In the genomic region with DNA sequence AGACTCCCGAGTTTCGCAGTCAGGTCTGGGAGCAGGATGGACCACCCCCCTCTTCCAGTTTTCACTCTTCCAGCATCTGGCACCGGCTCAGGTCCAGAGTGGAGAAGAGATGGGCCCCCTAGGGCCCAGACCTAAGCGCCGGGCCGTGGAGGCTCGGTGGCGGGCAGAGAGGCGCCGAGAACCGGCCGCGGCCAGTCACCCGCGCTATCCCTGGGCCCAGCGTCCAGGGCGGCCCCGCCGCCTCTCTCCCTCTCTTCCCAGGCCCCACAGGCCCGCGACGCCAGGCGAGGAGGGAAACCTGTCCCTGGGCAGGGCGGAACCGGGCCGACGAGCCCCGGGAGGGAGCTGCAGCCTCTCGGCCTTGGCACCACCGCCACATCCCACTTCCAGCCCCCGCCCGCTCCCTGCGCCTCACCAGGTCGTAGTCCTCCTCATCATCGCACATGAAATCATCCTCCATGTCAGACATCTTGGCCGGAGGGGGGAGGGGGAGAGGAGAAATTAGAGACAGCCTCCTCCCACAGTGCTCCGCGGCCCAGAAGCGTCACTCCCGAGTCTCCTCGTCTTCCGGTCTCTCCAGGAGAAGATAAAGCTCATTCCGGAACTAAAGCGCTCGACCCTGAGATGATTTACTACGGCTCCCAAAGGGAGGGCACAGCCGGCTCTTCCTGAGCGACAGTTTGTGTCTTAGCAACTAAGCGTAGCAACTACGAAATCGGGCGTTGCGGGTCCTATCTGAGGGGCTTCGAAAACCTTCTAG, we compare ENCODE assay signal across 8 mouse cellular contexts. TPM values are rescaled to one million over a fixed set of nuclear protein-coding genes. Genes with fewer than 3 reads are reported as not detected.
DNase-seq lines count a peak whose midpoint lies in the region; ATAC-seq lines count a peak whose summit lies in the region.

A gene (plus strand): TSS at position 589 of the 760 bp plus-strand sequence.
A gene (minus strand): TSS at position 619 of the 760 bp plus-strand sequence.

- under 1% methylated on average over 52 of the region's 54 CpGs for WGBS in intestine, embryonic 14.5 days

- no peaks in the 10 kb centered on the region for H3K36me3 ChIP-seq in intestine, embryonic 14.5 days (ENCODE audit: control insufficient read depth, insufficient read depth, low read length)

- H3K4me1 ChIP-seq in intestine, embryonic 14.5 days (replicated peaks; ENCODE audit: control insufficient read depth, insufficient read depth, low read length): 0 out of 2 replicates have a peak, but pooled peaks cover 5% of the 10 kb centered on the region

- intact Hi-C loops in left cerebral cortex, postnatal 14 days (cut with DNase I): loop anchor here (2.0 kb wide), 1 partner anchor 76 kb away; a partner anchor contains a TSS

- no peaks in the 10 kb centered on the region for H3K9me3 ChIP-seq in intestine, embryonic 14.5 days (ENCODE audit: control insufficient read depth, low read length)

- DNase-seq in adrenal gland, adult 18-20 months (ENCODE audit: low spot score in 2 of 2): peak; percentile 87 to 88
- DNase-seq in embryo, embryonic 11 days: peak; percentile 96
- peak; percentile 92 for DNase-seq in gastrocnemius, postnatal 25 days
- peak; percentile 95 for DNase-seq in intestine, embryonic 14.5 days (ENCODE audit: low spot score)
- peak; percentile 96 to 98 for DNase-seq in left cerebral cortex, postnatal 14 days (ENCODE audit: low spot score in 2 of 2)
- DNase-seq in mesoderm, embryonic 11.5 days (ENCODE audit: low read depth, low spot score): peak; percentile 97
- DNase-seq in right cerebral cortex, postnatal 36 days (ENCODE audit: low spot score in 2 of 2): peak; percentile 95 to 96
- peak; percentile 95 for DNase-seq in yolk sac, embryonic 10.5 days (ENCODE audit: low spot score)

- peak within 1 kb of the TSS; percentile 71 for H3K4me2 ChIP-seq in intestine, embryonic 14.5 days (ENCODE audit: low read length)

- H3K27me3 ChIP-seq in intestine, embryonic 14.5 days (replicated peaks; ENCODE audit: control insufficient read depth, insufficient read depth, low read length): no peaks in the 10 kb centered on the region

- H3K9ac ChIP-seq in intestine, embryonic 14.5 days (ENCODE audit: low read length): peak within 1 kb of the TSS; percentile 98

- H3K4me3 ChIP-seq in intestine, embryonic 14.5 days (ENCODE audit: low read depth, low read length): peak within 1 kb of the TSS; percentile 99

- peak; percentile 99 for ATAC-seq in intestine, embryonic 14.5 days (replicated peaks; ENCODE audit: low FRiP score, low TSS enrichment, low read depth)

- peak within 1 kb of the TSS; percentile 83 for H3K27ac ChIP-seq in intestine, embryonic 14.5 days (ENCODE audit: low read depth)

RNA-seq across cellular contexts. Expression of the first gene that starts in this region (rescaled TPM):
- total RNA-seq in adrenal gland, adult 18-20 months (2021): 10 to 100 TPM; 52.2 to 68.0 TPM
- 1 to 10 TPM; 4.0 to 5.3 TPM for total RNA-seq in gastrocnemius, postnatal 25 days (2021)
- 46.0 and 48.2 TPM in 2 replicates for polyA plus RNA-seq in intestine, embryonic 14.5 days (2014; fragmentation: Nextera tagmentation; extraction: Ambion mirVana)
- 10 to 100 TPM; 24.7 to 26.4 TPM for total RNA-seq in left cerebral cortex, postnatal 14 days (2021)

RNA-seq across cellular contexts. Expression of the second gene that starts in this region (rescaled TPM):
- total RNA-seq in adrenal gland, adult 18-20 months (2021): 100 to 1,000 TPM; 136 to 172 TPM
- total RNA-seq in gastrocnemius, postnatal 25 days (2021): 10 to 100 TPM; 91.8 to 92.1 TPM
- 70.9 and 77.8 TPM in 2 replicates for polyA plus RNA-seq in intestine, embryonic 14.5 days (2014; fragmentation: Nextera tagmentation; extraction: Ambion mirVana)
- 10 to 100 TPM; 90.5 to 91.6 TPM for total RNA-seq in left cerebral cortex, postnatal 14 days (2021)

Comparison
In these comparisons a context has a peak if more than half of its experiments do, and no peak if none do; other contexts are left out.
1. Peak in every context shown above with its lines: DNase-seq, ATAC-seq, H3K4me3 ChIP-seq and H3K27ac ChIP-seq.
2. RNA of the first gene that starts in this region (total RNA-seq): 52.2 to 68.0 TPM in adrenal gland, adult 18-20 months and 24.7 to 26.4 TPM in left cerebral cortex, postnatal 14 days; 4.0 to 5.3 TPM in gastrocnemius, postnatal 25 days; every median in the first group is over 4 times any median in the second.